Mouse (Mus musculus) erythroblast, adult 5-6 weeks (primary cell): ENCODE measurements around the gene Btbd18. TPM values are rescaled to one million over a fixed set of nuclear protein-coding genes. Genes with fewer than 3 reads are reported as not detected.

ENCODE experiments used
- ATAC-seq: replicated peaks from 2 replicates; pipeline ENCODE4 v1.8.0; 2016; ENCODE audit warnings: moderate number of reproducible peaks, mild to moderate bottlenecking, moderate TSS enrichment, inconsistent platforms; ENCODE audit not compliant: poor library complexity, low FRiP score, severe bottlenecking
- total RNA-seq, 2 experiments: library from RNA; stranded (forward) in 1 of 2; stranded (reverse) in 1 of 2; fragments of 150-400 nt in 1 of 2; fragments of 200-764, 138-1000 nt in 1 of 2; gene quantifications; 2 replicates each; pipeline versions ENCODE4 v1.2.3 to v1.2.4; 2015 to 2017; ENCODE audit warnings: low replicate concordance in 2 of 2

Gene Btbd18
- total RNA-seq, 2 experiments from 2014 or later: not detected

GRCm38 (mm10) chr2:84688080-84688844 is 29.4 kb downstream of the Btbd18 start:
- ATAC-seq: no peak

- ATAC-seq: no peak
Measured at GRCm38 (mm10) chr2:84690050-84690449, 31.2 kb downstream of the Btbd18 start.

GRCm38 (mm10) chr2:84695007-84695695 is 36.3 kb downstream of the Btbd18 start:
- no peak for ATAC-seq

- ATAC-seq: no peak
Measured at GRCm38 (mm10) chr2:84703497-84703896, 44.6 kb downstream of the Btbd18 start.

- no peak for ATAC-seq
Measured at GRCm38 (mm10) chr2:84704329-84704728, 45.5 kb downstream of the Btbd18 start.

GRCm38 (mm10) chr2:84705295-84705694 is 46.4 kb downstream of the Btbd18 start:
- peak; percentile 75 for ATAC-seq

GRCm38 (mm10) chr2:84707523-84707922 is 48.6 kb downstream of the Btbd18 start:
- ATAC-seq: no peak

GRCm38 (mm10) chr2:84711898-84712297 is 53.0 kb downstream of the Btbd18 start:
- ATAC-seq: no peak

GRCm38 (mm10) chr2:84714422-84714810 is 55.5 kb downstream of the Btbd18 start:
- peak; percentile 7; the same call in 1 of the 2 replicates for ATAC-seq

GRCm38 (mm10) chr2:84714811-84715561 is 56.1 kb downstream of the Btbd18 start, which contains the start of gene Zdhhc5:
TSS of gene Zdhhc5 (minus strand) at chr2:84715180.
- ATAC-seq: peak; percentile 81

- ATAC-seq: peak; percentile 87
Measured at GRCm38 (mm10) chr2:84715562-84716361, 56.9 kb downstream of the Btbd18 start.

- ATAC-seq: peak; percentile 39
Measured at GRCm38 (mm10) chr2:84716423-84717355, 57.8 kb downstream of the Btbd18 start.

- no peak for ATAC-seq
Measured at GRCm38 (mm10) chr2:84717357-84717756, 58.5 kb downstream of the Btbd18 start.

Other genes with a start within 250 kb of the Btbd18 start
- 10.7 and 16.7 TPM in 2 replicates for gene Calcrl, start 233.7 kb upstream of the Btbd18 start, total RNA-seq (2015; ENCODE audit: low replicate concordance)
- 21.0 and 32.3 TPM in 2 replicates for gene Calcrl, start 233.7 kb upstream of the Btbd18 start, total RNA-seq (2017; ENCODE audit: low replicate concordance)
- 2.3 and 2.7 TPM in 2 replicates for gene Tfpi, start 182.3 kb upstream of the Btbd18 start, total RNA-seq (2015; ENCODE audit: low replicate concordance)
- 6.1 and 6.9 TPM in 2 replicates for gene Tfpi, start 182.3 kb upstream of the Btbd18 start, total RNA-seq (2017; ENCODE audit: low replicate concordance)
- gene Ctnnd1, start 8.3 kb upstream of the Btbd18 start, total RNA-seq (2015; ENCODE audit: low replicate concordance): 8.8 and 10.0 TPM in 2 replicates
- gene Ctnnd1, start 8.3 kb upstream of the Btbd18 start, total RNA-seq (2017; ENCODE audit: low replicate concordance): 6.2 and 9.5 TPM in 2 replicates
- 42.3 and 58.3 TPM in 2 replicates for gene Selenoh, start 11.7 kb downstream of the Btbd18 start, total RNA-seq (2015; ENCODE audit: low replicate concordance)
- gene Selenoh, start 11.7 kb downstream of the Btbd18 start, total RNA-seq (2017; ENCODE audit: low replicate concordance): 23.3 and 23.4 TPM in 2 replicates
- gene Gm28635, start 19.0 kb downstream of the Btbd18 start, total RNA-seq (2015; ENCODE audit: low replicate concordance): not detected in 2 replicates
- gene Gm28635, start 19.0 kb downstream of the Btbd18 start, total RNA-seq (2017; ENCODE audit: low replicate concordance): 1.8 TPM in 1 of 2 replicates, not detected in the other
- gene Med19, start 19.3 kb downstream of the Btbd18 start, total RNA-seq (2015; ENCODE audit: low replicate concordance): 14.0 and 24.7 TPM in 2 replicates
- 12.0 and 18.8 TPM in 2 replicates for gene Med19, start 19.3 kb downstream of the Btbd18 start, total RNA-seq (2017; ENCODE audit: low replicate concordance)
- 17.8 and 29.0 TPM in 2 replicates for gene Tmx2, start 20.1 kb downstream of the Btbd18 start, total RNA-seq (2015; ENCODE audit: low replicate concordance)
- gene Tmx2, start 20.1 kb downstream of the Btbd18 start, total RNA-seq (2017; ENCODE audit: low replicate concordance): 18.9 and 19.5 TPM in 2 replicates
- 28.4 and 29.2 TPM in 2 replicates for gene Zdhhc5, start 56.1 kb downstream of the Btbd18 start, total RNA-seq (2015; ENCODE audit: low replicate concordance)
- 39.8 and 41.3 TPM in 2 replicates for gene Zdhhc5, start 56.1 kb downstream of the Btbd18 start, total RNA-seq (2017; ENCODE audit: low replicate concordance)
- gene Clp1, start 68.3 kb downstream of the Btbd18 start, total RNA-seq (2015; ENCODE audit: low replicate concordance): 53.6 and 64.6 TPM in 2 replicates
- 46.7 and 70.3 TPM in 2 replicates for gene Clp1, start 68.3 kb downstream of the Btbd18 start, total RNA-seq (2017; ENCODE audit: low replicate concordance)
- gene Ypel4, start 75.0 kb downstream of the Btbd18 start, total RNA-seq (2015; ENCODE audit: low replicate concordance): 1,364 and 1,503 TPM in 2 replicates
- gene Ypel4, start 75.0 kb downstream of the Btbd18 start, total RNA-seq (2017; ENCODE audit: low replicate concordance): 1,636 and 1,967 TPM in 2 replicates
- gene Gm19426, start 84.6 kb downstream of the Btbd18 start, total RNA-seq (2015; ENCODE audit: low replicate concordance): not detected in 2 replicates
- gene Gm19426, start 84.6 kb downstream of the Btbd18 start, total RNA-seq (2017; ENCODE audit: low replicate concordance): not detected in 2 replicates
- 4.2 and 7.3 TPM in 2 replicates for gene Serping1, start 116.4 kb downstream of the Btbd18 start, total RNA-seq (2015; ENCODE audit: low replicate concordance)
- gene Serping1, start 116.4 kb downstream of the Btbd18 start, total RNA-seq (2017; ENCODE audit: low replicate concordance): 2.1 and 3.1 TPM in 2 replicates
- 974 and 1,000 TPM in 2 replicates for gene Ube2l6, start 139.7 kb downstream of the Btbd18 start, total RNA-seq (2015; ENCODE audit: low replicate concordance)
- 826 and 843 TPM in 2 replicates for gene Ube2l6, start 139.7 kb downstream of the Btbd18 start, total RNA-seq (2017; ENCODE audit: low replicate concordance)
- gene Smtnl1, start 163.6 kb downstream of the Btbd18 start, total RNA-seq (2015; ENCODE audit: low replicate concordance): not detected in 2 replicates
- 2.0 TPM in 1 of 2 replicates, not detected in the other for gene Smtnl1, start 163.6 kb downstream of the Btbd18 start, total RNA-seq (2017; ENCODE audit: low replicate concordance)
- gene Timm10, start 167.9 kb downstream of the Btbd18 start, total RNA-seq (2015; ENCODE audit: low replicate concordance): 28.6 and 43.9 TPM in 2 replicates
- gene Timm10, start 167.9 kb downstream of the Btbd18 start, total RNA-seq (2017; ENCODE audit: low replicate concordance): 5.2 and 22.2 TPM in 2 replicates
- 756 and 864 TPM in 2 replicates for gene Slc43a1, start 179.8 kb downstream of the Btbd18 start, total RNA-seq (2015; ENCODE audit: low replicate concordance)
- 516 and 701 TPM in 2 replicates for gene Slc43a1, start 179.8 kb downstream of the Btbd18 start, total RNA-seq (2017; ENCODE audit: low replicate concordance)
- not detected in 2 replicates for gene Rtn4rl2, start 227.6 kb downstream of the Btbd18 start, total RNA-seq (2015; ENCODE audit: low replicate concordance)
- not detected in 2 replicates for gene Rtn4rl2, start 227.6 kb downstream of the Btbd18 start, total RNA-seq (2017; ENCODE audit: low replicate concordance)